Mouse (Mus musculus): ENCODE measurements around the gene Phf21a.

DNA sequence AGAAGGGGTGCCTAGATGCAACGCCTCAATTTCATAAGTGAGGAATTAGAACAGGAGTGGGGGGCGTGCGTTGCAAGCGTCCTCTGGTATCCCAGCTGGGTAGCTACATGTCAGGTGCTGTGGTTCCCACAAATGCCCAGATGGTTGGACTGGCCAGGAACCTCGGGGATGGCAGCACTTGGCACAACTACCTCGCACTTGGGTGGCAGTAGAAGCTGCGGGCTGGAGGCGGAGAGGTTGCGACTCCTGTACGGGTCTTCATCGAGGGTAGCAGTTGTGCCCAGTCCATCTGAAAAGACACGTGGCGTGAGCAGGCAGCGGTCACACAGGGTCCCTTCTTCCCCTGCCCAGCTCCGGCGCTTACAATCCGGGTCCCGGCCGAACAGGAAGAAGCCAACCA lies 277.5 kb downstream of the Phf21a start:
- TF ChIP-seq CTCF (IDR thresholded peaks at IDR 0.05; ENCODE audit: low read depth, low read length), result no peak
- TF ChIP-seq GATA1 (IDR thresholded peaks at IDR 0.05; ENCODE audit: borderline replicate concordance, low read length), result no peak
- TF ChIP-seq POLR2AphosphoS5 (IDR thresholded peaks at IDR 0.05; ENCODE audit: insufficient replicate concordance, low read depth, low read length), result no peak
- no peak for TF ChIP-seq TAL1 (conservative IDR thresholded peaks at IDR 0.05; ENCODE audit: low read depth, low read length)

Data from G1E (cell line).